Mouse (Mus musculus): Measurements from ENCODE around the gene Epb41l4b.

Gene Epb41l4b

DNA sequence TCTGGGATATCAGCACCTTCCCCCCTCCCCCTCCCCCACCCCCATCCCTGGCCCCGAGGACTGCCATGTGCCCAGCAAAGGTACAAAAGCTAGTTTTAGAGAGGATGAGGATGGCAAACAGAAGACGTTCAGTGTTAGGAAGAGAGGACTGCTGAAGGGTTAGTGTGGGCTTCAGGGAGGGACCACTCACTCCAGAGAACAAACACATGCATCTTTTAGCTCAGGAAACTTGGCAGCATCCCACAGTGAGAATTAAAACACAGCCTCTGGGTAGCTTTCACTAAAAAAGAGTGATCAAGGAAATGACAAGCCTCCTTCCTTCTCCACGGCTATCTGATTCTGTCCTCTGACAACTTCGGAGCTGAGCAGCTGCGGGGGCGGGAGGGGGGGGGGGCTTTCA is 132.3 kb downstream of the Epb41l4b start:
- no peak for DNase-seq

DNA sequence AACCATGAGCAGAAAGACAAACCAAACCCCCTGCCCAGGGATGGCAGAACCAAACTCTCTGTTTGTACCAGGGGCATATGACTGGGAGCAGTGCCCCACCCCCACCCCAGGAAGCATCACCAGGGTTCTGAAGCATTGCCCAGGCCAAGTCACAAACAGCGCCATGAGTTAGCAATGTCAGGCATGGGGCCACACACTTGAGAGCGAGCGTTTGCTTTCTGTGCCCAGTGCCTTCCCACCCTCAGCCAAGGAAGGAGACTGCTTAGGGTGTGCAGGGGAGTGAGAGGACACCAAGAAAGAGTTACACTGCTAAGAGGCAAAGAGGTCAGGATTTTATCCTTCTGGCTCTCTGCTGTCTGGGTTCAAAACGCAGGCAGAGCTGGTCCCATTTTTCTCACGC is 132.8 kb downstream of the Epb41l4b start:
- no peak for DNase-seq

DNA sequence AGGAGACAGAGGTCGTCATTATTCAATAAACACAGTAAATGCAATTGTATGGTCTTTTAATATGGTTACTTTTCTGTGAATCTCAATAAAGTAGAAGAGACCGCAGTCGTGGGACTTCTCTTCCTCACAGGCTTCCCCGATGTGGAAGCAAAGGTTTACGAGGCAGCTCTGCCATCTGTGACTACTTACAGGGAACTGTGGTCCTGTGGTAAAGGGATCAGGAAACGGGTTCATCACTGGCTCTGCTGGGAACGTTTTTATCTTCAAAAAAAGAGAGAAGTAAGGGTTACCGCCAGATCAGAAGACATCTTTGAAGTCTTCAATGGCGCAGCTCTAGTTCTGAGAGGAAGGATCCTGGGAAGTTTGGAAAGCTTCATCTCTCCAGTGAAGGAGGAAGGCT is 135.5 kb downstream of the Epb41l4b start:
- no peak for DNase-seq

DNA sequence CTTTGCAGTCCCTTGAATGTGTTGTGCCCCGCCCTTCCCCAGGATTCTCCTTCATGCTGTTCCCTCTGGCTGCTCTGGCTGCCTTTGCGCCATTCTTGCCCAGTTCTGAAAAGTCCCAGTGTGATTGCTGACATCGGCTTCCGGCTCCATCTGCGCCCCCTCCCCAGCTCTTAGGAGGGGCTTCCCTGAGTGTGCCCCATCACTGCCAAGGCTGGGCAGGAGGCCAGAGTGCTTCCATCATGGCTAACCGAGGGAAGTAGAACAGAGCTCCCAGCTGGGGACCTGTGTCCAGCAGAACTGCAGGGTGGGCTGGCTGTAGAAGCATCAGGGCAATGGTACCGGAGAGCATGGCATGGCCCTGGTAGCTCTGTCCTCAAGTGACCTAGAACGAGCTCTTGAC is 138.2 kb downstream of the Epb41l4b start:
- no peak for DNase-seq

DNA sequence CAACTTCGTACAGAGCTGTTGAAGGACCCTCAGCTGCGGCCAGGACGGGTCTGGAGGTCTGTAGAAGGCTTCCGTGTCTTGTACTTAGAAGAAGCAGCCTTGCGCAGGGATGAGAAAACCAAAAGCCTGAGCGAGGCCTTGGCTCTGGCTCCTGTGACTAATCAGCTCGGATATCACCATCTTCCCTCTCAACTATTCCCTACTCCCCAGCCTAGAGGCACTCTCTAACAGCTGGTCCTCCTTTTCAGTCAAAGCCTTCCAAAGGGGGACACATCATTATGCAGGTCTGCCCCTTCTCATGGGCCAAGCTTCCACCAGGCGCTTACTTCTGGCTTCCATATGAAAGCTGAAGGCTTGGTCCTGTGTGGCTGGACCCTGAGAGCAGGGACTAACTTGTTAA is 139.4 kb downstream of the Epb41l4b start:
- no peak for DNase-seq

DNA sequence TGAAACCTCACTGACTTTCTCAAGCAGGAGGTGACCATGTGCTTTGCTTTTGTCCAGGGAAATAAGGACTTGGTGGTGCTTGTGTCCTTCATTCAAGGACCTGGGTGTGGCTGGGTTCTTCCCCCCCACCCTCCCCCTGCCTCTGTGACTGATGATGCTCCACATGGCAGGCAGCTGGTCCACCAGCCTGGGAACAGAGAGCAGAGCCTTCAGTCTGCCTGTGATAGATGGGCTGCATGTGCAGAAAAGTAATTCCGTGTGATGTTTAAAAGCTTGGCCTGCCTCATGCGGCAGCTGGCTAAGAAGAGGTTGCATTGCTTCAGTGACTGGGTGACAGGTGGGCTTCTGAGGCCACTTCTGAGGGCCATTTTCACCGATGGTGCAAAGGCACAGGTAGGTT is 140.5 kb downstream of the Epb41l4b start:
- DNase-seq, result no peak

DNA sequence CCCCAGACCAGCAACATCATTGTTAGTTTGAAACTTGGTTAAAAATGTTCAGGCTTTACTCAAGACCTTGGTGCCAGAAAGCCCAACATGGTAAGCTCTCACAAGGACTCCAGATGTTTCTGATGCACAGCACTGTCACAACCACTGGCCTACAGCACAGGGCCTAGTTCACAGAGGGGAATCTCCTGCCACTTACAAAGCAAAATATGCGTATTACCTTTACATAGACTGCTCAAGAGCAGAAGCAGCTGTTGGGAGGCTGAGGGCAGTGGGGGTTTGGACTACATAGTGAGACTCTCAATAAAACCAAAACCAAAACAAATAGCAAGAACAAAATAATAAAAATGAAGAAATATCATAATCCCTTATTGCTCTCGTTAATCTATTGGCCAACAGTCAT is 141.8 kb downstream of the Epb41l4b start:
- DNase-seq, result no peak

DNA sequence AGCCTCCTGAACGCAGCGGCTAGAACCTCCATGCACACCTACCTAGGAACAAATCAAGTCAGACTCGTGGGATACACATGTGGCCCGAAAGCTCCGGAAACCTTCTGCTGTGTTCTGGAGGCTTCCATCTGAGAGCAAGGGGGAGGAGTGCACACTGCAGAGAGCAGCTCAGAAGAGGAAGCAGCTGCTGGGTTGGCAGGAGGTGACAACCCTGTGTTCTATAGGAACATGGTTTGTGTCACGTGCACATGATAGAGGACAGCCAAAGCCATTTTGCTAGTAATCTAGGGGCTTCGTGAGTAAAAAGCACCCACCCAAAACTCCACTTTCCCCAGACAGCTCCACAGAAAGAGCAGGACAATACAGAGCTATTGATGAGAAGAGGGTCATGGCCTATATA is 149.9 kb downstream of the Epb41l4b start:
- no peak for DNase-seq

DNA sequence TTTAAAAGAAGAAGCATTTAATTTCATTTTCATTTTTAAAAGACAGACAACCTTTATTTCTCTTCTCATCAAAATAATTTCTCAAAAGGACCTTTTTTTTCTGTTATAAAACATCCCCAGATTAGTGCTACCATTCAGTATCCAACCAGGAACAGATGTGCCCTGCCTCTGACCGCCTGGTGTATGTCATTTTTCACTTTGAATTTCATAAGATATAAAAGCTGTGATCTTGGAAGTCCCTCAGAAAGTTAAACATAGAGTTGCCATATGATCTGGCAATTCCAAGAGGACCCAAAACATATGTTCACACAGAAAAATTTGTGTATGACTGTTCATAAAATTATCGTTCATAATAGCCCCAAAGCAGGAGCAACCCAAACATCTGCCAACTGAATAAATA is 151.3 kb downstream of the Epb41l4b start:
- DNase-seq, result no peak

DNA sequence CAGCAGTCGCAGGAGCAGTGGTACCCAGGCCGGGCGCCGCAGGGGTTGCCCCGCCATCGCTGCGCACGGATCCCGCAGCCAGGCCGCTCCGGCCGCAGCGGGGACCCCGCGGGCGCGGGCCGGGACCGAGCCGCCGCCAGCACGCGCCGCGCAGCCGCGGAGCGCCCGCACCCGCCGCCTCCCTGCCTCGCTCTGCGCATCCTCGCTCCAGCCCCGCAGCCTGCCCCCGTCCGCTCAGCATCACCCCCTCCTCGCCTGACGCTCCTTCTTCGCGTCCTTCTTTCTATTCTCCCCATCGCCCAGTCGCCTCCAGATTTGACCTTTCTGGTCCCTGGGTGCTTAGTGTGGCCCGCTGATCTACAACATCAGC is 153.0 kb downstream of the Epb41l4b start, which contains the start of gene Frrs1l:
Frrs1l (minus strand) TSS at position 177 of the 370 bp plus-strand sequence.
- no peak for DNase-seq

DNA sequence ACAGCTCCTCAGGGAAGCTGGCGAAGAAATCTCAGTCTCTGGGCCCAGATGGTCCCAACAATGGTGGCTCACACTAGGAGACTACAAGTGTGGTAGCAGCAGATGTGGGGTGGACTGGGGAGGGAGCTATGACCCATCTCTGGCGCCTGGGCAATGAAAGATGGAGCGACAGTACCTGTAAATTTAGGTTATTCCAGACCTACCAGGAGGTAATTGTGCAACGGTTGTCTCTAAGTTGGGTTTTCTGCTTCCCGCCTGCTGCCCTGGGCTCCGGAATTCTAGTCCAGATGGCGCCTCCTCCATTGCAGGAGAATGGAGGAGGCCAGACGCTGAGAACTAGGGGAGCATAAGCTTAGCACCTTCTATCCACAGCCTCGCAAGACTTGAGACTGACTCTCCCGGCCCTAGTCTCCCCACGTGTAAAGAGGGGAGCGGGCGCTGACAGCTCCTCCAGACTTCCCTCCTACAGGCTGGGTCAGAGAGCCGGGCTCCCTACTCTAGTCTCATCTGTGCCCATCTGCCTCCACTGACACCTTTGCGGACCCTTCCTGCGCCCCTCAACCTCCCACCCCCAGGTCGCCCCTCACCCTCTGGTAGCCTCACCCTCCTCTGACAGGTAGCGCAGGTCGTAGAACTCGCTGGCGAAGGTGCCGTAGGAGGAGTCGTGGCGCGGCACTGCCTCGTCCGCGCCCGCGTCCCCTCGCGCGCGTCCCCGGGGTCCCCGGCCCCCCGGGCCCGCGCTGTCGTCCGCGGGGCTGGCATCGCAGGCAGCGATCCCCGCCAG is 153.6 kb downstream of the Epb41l4b start:
- DNase-seq, result no peak

DNA sequence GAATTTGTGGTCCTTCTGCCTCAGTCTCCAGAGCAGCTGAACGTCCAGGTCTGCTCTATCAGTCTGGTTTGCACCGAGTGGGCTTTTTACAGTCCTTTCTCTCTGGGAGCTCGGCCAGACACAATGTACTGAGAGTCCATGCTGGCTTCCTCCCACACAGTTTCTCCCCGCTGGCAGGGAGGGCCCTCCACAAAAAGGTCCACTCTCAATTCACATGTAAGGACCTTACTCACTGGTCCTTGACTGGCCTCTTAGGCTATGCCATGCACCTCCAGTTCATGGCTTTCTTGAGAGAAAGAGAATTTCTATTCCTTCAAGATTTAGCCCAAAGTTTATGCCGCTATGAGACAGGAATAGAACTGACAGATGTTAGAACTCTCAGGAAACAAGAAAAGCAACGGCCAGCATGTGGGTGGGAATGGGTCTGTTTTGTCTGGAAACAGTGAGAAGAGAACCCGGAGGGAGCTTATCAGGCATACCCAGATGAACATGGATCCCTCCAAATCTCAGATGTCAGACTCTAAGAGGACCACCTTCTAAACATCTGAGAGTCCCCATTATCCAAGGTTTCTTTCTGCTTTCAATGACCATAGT is 177.6 kb downstream of the Epb41l4b start:
- DNase-seq, result no peak

DNA sequence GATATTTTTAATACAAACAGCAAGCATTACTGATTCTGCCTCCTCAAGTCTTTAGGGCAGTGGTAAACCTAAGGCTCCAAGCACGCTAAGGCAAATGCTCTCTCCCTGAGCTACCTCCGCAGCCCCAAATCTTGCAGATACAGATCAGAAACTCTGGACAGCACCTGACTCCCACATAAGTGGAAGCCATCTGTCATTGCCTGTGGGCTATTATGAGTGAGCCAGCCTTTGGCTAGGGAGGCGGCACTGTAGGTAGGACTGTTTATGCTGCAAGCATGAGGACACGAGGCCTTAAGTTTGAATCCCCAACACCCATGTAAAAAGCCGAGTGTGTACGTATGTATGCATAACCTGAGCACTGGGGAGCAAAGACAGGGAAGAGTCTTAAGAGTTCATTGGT is 179.6 kb downstream of the Epb41l4b start:
- no peak for DNase-seq

DNA sequence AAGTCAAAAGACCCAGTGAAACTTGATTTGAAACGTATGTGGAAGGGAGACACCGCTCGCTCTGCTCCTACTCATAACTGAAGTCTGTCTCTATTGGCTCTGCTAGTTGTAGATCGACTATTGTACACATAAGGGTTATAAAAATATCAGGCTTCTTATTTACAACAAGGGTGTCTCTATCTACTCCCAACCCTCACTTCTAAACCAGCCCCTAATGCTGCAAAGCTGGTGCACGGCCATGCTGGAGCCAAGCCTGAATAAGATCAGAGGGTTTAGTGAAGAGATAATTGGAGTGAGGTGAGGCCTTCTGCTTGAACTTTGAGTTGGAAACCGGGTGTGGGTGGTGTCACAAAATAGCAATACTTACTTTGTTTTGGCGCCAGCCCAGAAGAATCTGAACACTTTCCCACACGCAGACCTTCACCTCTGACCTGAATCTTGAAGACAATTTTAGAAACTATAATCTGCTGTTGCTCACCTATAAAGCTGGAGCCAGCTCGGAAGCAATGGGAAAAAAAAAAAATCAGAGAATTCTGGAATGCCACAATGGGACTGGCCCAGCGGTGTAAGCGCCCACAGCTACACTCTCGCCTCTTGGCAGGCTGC is 181.8 kb downstream of the Epb41l4b start:
- no peak for DNase-seq

DNA sequence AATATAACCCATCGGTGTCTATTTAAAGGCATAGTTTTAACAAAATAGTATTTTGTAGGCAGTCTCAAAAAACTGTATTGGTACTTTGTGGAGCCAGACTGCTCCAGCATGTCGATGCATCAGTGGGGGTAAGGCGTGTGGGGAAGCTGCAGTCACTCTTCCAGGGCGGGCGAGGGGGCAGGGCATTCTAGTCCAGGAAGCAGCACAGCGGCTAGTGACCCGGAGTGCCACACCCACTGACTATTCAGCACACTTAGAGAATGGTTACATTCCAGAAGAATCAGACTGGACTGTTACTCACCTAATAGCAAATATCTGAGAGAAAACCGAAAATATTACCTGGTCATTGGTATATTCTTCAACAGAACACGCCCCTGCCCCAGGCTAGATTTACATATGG is 185.7 kb downstream of the Epb41l4b start:
- no peak for DNase-seq

DNA sequence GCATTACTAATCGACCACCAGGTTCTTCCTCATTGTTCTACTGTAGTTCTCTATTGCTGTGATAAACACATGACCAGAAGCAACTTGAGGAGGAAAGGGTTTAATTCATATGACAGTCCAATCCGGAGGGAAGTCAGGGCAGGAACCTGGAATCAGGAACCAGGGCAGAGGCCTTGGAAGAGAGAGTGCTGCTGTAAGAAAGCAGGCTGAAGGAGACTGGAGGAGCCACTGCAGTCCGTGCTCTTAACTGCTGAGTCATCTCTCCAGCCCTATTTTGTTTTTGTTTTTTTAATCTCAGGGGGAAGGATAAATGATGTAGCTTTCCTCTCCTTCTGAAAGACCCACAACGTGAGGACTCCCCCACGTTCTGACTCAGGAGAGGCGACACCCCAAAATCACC is 190.0 kb downstream of the Epb41l4b start:
- no peak for DNase-seq

DNA sequence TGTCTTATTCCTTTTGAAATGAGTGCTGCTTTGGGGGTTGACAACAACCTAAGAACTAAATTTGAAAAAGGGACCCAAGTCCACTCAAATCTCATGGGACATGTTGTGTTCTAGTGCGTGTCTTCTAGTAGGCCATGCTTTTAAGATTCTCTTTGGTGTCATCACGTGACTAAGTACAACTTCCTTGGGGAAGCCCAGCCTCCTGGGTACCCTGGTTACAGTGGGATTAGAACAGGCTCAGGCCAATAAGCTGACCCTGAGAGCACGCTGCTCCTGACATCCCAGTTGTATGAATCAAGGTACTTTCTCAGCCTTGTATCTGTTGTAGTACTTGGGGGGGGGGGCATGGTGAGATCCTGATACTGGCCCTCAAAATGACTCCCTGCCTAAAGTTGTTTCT is 191.5 kb downstream of the Epb41l4b start:
- DNase-seq, result no peak

DNA sequence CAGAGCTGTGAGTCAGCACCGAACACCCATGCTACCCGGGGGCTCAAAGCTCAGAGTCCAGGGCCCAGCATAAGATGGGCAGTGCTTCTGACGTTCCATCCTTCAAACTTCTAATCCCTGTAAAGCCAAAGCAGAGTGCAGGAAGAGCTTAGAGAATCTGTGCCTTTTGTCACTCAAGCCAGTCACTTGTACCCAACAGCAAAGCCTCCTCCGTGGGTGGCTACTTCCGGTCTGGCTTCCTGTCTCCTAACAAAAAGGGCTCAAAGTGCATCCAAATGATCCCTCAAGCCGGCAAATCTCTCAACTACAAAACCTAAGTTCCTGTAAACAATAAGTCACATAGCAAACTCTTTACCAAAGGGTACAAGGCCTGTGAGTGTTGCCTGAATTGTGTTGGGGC is 193.7 kb downstream of the Epb41l4b start:
- no peak for DNase-seq

DNA sequence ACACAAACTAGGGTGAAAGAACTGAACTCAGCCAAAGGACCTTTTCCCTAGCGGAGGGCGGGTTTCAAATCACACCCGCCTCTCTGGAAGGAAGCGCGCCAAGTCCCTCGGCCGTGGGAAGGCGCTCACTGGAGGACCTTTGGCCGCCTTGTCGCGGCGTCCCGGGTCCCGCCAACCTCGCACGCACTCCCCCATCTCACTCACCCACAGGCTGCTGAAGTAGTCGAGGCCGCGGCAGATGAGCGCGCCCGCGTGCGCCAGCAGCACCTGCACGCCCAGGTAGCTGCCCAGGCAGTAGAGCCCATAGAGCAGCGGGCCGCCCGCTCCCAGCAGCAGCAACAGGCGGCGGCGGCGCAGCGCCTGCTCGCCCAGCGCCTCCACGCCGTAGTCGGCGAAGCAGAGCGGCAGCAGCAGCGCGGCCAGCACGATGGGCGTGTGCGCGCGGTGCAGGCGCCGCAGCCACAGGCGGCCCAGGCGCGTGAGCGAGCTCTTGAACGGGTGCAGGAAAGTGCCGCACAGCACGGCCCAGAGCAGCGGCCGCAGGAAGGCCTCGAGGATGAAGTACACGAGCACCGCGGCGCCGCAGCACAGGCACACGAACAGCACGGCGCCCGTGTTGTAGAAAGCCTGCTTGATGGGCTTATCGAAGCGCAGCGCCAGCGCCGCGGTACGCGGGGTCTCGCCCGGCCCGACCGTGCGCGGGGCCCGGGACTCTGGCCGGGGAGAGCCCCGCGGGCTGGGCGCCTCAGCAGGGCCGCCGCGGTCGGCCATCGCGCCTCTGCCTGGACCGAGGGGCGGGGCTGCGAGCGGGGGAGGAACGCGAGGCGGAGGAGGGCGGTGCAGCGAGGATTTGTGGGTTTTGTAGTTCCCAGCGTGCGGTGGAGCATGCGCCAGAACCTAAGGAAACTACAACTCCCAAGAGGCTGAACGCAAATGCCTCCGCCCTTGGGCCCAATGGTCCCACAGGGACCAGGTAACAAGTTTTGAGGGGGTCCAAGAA is 196.3 kb downstream of the Epb41l4b start, which contains the start of gene Tmem245:
Tmem245 (minus strand) TSS at position 797 of the 1,000 bp plus-strand sequence.
- peak; percentile 96 to 97 for DNase-seq

DNA sequence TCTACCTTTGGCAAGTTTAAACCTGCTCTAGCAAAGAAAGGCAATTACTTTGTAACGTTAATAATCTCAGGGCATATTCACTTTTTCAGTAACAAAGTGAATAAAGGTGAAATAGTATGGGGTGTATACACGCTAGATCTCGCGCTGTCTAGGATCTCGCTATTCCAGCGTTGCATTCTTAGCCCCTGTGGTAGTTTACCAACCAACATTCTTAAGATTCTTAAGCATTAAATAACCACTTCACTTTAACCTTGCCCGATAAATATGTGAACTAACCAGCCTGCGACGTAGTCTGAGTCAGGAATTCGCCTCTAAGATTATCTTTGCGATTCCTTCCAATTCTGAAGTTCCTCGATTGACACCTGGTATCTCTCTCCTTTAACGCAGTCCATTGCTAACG is 197.1 kb downstream of the Epb41l4b start:
- no peak for DNase-seq

DNA sequence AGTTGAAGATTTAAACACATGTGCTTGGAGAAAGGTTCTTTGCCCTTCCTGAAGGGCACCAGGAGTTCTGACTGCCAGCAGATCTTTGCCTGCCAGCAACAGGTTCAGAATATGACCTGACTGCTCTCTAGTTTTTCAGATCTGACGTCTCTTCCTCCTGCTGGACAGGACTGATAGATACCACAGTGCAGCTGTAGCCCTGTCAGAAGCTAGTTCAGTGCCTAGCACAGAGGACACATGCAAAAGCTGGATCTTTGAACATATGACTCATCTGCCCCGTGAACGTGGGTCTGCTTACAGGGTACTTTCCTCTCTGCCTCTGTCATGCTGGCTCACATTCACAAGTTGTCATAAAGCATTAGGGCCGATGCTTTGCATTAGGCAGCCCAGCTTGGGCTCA is 199.0 kb downstream of the Epb41l4b start:
- no peak for DNase-seq

DNA sequence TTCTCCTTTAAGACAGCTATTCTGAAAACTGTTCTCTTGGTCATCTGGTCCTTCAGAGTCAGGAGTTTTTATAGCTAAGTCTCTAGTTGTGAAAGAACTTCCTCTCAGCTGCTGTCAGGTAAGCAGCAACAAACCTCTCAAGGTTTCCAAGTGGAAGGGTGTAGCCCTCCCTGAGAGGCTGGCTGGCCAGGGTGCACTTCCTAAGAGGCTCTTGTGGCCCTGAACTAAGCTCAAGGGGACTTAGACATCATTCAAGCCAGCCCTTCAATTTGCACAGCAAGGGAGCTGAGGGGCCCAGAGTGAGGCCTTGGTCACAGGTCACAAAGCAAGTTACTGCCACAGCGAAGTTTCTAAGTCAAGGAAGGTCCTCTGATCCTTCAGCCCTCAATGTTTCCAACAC is 200.0 kb downstream of the Epb41l4b start:
- DNase-seq, result peak; percentile 85 to 91

DNA sequence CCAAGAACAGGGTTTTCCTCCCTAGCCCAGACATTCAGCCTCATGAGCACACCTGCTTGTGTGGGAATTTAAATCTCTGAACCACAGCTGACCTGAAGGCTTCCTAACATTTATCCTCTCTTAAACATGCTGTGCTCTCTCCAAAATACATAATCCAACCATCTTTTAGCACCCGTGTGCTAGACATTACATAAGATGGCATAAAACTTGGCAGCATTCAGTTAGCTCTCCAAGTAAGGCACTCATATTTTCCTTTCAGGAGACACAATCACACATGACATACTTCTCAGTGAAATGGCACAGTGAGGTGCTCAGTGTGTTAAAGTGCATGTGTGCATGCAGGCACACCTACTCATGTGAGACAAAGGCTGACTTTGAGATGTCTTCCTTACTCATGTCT is 200.7 kb downstream of the Epb41l4b start:
- no peak for DNase-seq

All from lung, adult 18-20 months (tissue).